Mouse (Mus musculus): ENCODE results near the gene Fam234b.

DNA sequence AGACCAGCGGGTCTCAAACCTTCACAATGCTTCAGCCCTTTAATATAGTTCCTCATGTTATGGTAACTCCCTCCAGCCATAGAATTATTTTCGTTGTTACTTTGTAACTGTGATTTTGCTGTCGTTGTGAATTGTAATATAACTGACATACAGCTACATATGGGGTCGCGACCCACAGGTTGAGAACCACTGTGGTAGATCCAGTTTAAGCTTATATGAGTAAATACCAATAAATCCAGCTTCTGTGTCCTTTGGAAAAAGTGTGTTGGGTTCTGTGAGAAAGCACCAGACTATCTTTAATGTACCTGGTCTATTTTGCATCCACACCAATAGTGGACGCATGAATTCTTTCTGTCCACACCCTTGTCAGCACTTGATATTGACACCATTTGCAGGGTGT is 80.5 kb downstream of the Fam234b start:
- no peak for TF ChIP-seq GATA1 (IDR thresholded peaks at IDR 0.05; ENCODE audit: low read length)
- TF ChIP-seq TAL1 (IDR thresholded peaks at IDR 0.05; ENCODE audit: low read length), result no peak
